Mouse (Mus musculus) hindbrain, embryonic 16.5 days (tissue): Measurements from ENCODE around the gene Tigd4. TPM values are rescaled to one million over a fixed set of nuclear protein-coding genes. Genes with fewer than 3 reads are reported as not detected.

Experiments
- ATAC-seq: fragments of 200-750 bp; cut with Nextera tagmentation; 2 replicates; pipeline ENCODE4 v1.8.0; 2017; ENCODE audit warnings: moderate TSS enrichment, moderate library complexity
- H3K27ac ChIP-seq: fragments of 300-500 bp; sonication (generic); 2 replicates; pipeline ENCODE4 v1.5.1; 2014; ENCODE audit warnings: low read depth, mild to moderate bottlenecking, control low read depth, low read length, moderate library complexity
- H3K27me3 ChIP-seq: fragments of 300-500 bp; sonication (generic); replicated peaks from 2 replicates; pipeline ENCODE4 v1.6.1; 2014; ENCODE audit warnings: low read length; ENCODE audit not compliant: control insufficient read depth, insufficient read depth
- H3K36me3 ChIP-seq: fragments of 300-500 bp; sonication (generic); 2 replicates; pipeline ENCODE4 v1.6.1; 2014; ENCODE audit warnings: mild to moderate bottlenecking, low read length, moderate library complexity, mixed read lengths; ENCODE audit not compliant: control insufficient read depth, insufficient read depth
- H3K4me1 ChIP-seq: fragments of 300-500 bp; sonication (generic); 2 replicates; pipeline ENCODE4 v1.6.1; 2014; ENCODE audit warnings: low read depth, low read length; ENCODE audit not compliant: control insufficient read depth, insufficient read depth
- H3K4me2 ChIP-seq: fragments of 300-500 bp; sonication (generic); 2 replicates; pipeline ENCODE4 v1.6.1; 2014; ENCODE audit warnings: mild to moderate bottlenecking, low read length, control low read depth, moderate library complexity
- H3K4me3 ChIP-seq: fragments of 300-500 bp; sonication (generic); 2 replicates; pipeline ENCODE4 v1.5.1; 2014; ENCODE audit warnings: mild to moderate bottlenecking, low read length, control low read depth, moderate library complexity
- H3K9ac ChIP-seq: fragments of 300-500 bp; sonication (generic); 2 replicates; pipeline ENCODE4 v1.6.1; 2014; ENCODE audit warnings: low read depth, mild to moderate bottlenecking, control low read depth, low read length, moderate library complexity
- H3K9me3 ChIP-seq: fragments of 300-500 bp; sonication (generic); 2 replicates; pipeline ENCODE4 v1.6.1; 2014; ENCODE audit warnings: mild to moderate bottlenecking, low read length, moderate library complexity; ENCODE audit not compliant: control insufficient read depth
- WGBS: fragments of 180-500 bp; shearing (Covaris S2); extraction: QIAGEN DNeasy Blood & Tissue Kit; methylation state at CpG from one replicate; pipeline ENCODE4 v1.1.7; 2014; 5-methylcytosine and 5-hydroxymethylcytosine counted together
- polyA plus RNA-seq: library from polyadenylated mRNA; unstranded; fragments of >200 nt; fragmentation: Nextera tagmentation; extraction: Ambion mirVana; gene quantifications from 2 replicates; pipeline ENCODE4 v1.2.1, GENCODE M21; 2015

Gene Tigd4
- polyA plus RNA-seq, 1 experiment from 2014 or later = 0.04 TPM

GRCm38 (mm10) chr3:84645156-84646006, 52.0 kb downstream of the Tigd4 start:
- no peak for ATAC-seq
- H3K36me3 ChIP-seq = no peaks in the 10 kb centered on the region
- 85% methylated on average over 9 of the region's 9 CpGs for WGBS

GRCm38 (mm10) chr3:84646007-84646290, 52.6 kb downstream of the Tigd4 start:
- no peak overlapping the region for H3K4me3 ChIP-seq
- H3K36me3 ChIP-seq = no peaks in the 10 kb centered on the region
- 72% methylated on average over 3 of the region's 3 CpGs for WGBS
- 0 out of 2 replicates have a peak, but pooled peaks cover 2% of the 10 kb centered on the region for H3K9me3 ChIP-seq
- no peak for ATAC-seq
- H3K4me1 ChIP-seq = no peaks in the 10 kb centered on the region; the same call in 1 of the 2 replicates
- H3K4me2 ChIP-seq = no peak overlapping the region
- H3K9ac ChIP-seq = no peak overlapping the region
- no peak overlapping the region for H3K27ac ChIP-seq
- H3K27me3 ChIP-seq = no peaks in the 10 kb centered on the region

More at GRCm38 (mm10) chr3:84645156-84646006, 52.0 kb downstream of the Tigd4 start:
- no peak overlapping the region for H3K27ac ChIP-seq
- no peaks in the 10 kb centered on the region for H3K27me3 ChIP-seq
- H3K9ac ChIP-seq = no peak overlapping the region
- no peaks in the 10 kb centered on the region; the same call in 1 of the 2 replicates for H3K4me1 ChIP-seq
- no peak overlapping the region for H3K4me3 ChIP-seq
- 0 out of 2 replicates have a peak, but pooled peaks cover under 1% of the 10 kb centered on the region for H3K9me3 ChIP-seq
- no peak overlapping the region for H3K4me2 ChIP-seq

DNA sequence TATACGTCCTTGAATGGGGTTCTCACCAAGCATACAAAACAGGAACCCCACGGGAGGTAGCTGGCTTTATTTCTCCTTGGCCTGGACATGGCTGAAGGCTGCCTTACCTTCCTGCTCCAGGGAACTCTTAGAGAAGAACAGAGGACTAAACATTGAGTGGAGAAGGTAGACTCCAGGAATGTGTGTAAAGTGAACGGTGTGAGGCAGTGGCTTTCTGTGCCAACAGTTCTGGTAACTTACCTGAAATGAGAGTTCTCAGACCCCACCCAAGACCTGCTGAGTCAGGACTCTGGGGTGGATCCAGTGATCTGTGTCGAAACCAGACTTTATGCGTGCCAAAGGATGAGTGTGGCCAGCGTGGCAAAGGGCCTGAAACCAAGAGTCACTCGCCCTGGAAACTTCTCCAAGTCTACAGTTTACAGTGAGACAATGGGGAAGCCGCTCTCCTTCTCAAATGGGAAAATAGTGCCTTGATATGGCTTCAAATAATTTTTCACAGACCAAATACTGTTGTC, 53.0 kb downstream of the Tigd4 start:
- 76% methylated on average over 8 of the region's 8 CpGs for WGBS
- no peaks in the 10 kb centered on the region; the same call in 1 of the 2 replicates for H3K4me1 ChIP-seq
- H3K9me3 ChIP-seq = 0 out of 2 replicates have a peak, but pooled peaks cover 2% of the 10 kb centered on the region
- no peak overlapping the region for H3K9ac ChIP-seq
- H3K4me3 ChIP-seq = no peak overlapping the region
- no peak for ATAC-seq
- no peak overlapping the region for H3K27ac ChIP-seq
- H3K4me2 ChIP-seq = no peak overlapping the region
- H3K27me3 ChIP-seq = no peaks in the 10 kb centered on the region
- no peaks in the 10 kb centered on the region for H3K36me3 ChIP-seq

Other genes with a start within 250 kb of the Tigd4 start
- gene Fhdc1, start 113.1 kb upstream of the Tigd4 start, polyA plus RNA-seq = 5.7 and 7.7 TPM in 2 replicates
- gene Arfip1, start 10.9 kb upstream of the Tigd4 start, polyA plus RNA-seq = 22.0 and 24.5 TPM in 2 replicates
- 1.2 and 1.5 TPM in 2 replicates for gene Tmem154, start 72.6 kb downstream of the Tigd4 start, polyA plus RNA-seq
- gene Fbxw7, start 221.7 kb downstream of the Tigd4 start, polyA plus RNA-seq = 35.2 and 39.3 TPM in 2 replicates